In the genomic region with DNA sequence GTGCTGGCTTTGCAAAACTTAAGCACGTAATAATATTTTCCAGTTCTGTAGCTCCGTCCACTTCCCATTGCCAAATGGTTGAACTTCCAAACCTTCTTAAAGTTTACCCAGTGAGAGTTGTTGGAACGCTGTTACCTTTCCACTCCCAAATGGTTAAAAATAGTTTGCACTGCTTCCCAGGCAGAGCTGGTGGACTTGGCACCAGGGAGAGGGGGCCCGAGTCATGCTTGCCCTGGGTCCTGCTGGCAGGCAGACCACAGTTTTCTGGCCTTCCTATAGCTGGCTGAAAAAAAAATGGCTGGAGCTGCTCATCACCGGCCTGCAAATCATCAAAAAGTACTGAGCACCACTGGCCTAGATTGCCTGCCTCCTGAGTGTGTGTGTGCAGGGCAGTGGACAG, we compare ENCODE assay signal across 12 mouse cellular contexts. TPM values are rescaled to one million over a fixed set of nuclear protein-coding genes. Genes with fewer than 3 reads are reported as not detected.
"Had no signal": no experiment of that assay in that cellular context is flagged by ENCODE, and none has a peak within 500 bp of the region (broad histone marks: within the 10 kb centered on the region; RNA-seq: fewer than 3 reads in every experiment).

No protein-coding gene starts in this region.

- DNase-seq: kidney, postnatal 14 days; retina, postnatal 1 day; right cerebral cortex, postnatal 4 days; spleen, adult 18-20 months; thymus, postnatal 36 days had no signal

- ATAC-seq: liver, embryonic 12.5 days; midbrain, embryonic 16.5 days had no signal

- H3K4me2 ChIP-seq: kidney, embryonic 15.5 days; liver, embryonic 12.5 days; lung, embryonic 15.5 days; midbrain, embryonic 12.5 days; neural tube, embryonic 13.5 days had no signal

- H3K9me3 ChIP-seq: kidney, embryonic 15.5 days; liver, embryonic 12.5 days; lung, embryonic 15.5 days; midbrain, embryonic 12.5 days; neural tube, embryonic 13.5 days had no signal

- H3K36me3 ChIP-seq: liver, embryonic 12.5 days; midbrain, embryonic 12.5 days; neural tube, embryonic 13.5 days had no signal

- H3K27ac ChIP-seq: kidney, embryonic 15.5 days; liver, embryonic 12.5 days; lung, embryonic 15.5 days; midbrain, embryonic 12.5 days; neural tube, embryonic 13.5 days had no signal

- H3K27me3 ChIP-seq: kidney, embryonic 15.5 days; liver, embryonic 12.5 days; lung, embryonic 15.5 days; midbrain, embryonic 12.5 days; neural tube, embryonic 13.5 days had no signal

- H3K9ac ChIP-seq: kidney, embryonic 15.5 days; liver, embryonic 12.5 days; lung, embryonic 15.5 days; midbrain, embryonic 12.5 days; neural tube, embryonic 13.5 days had no signal

- H3K4me3 ChIP-seq: kidney, embryonic 15.5 days; liver, embryonic 12.5 days; lung, embryonic 15.5 days; midbrain, embryonic 12.5 days; neural tube, embryonic 13.5 days had no signal

- H3K4me1 ChIP-seq: kidney, embryonic 15.5 days; liver, embryonic 12.5 days; lung, embryonic 15.5 days; midbrain, embryonic 12.5 days had no signal

RNA-seq across cellular contexts. Expression of gene Pdgfra, which starts 32.0 kb away (rescaled TPM):
- total RNA-seq: megakaryocyte-erythroid progenitor cell, adult 5-6 weeks had no signal
